Mouse (Mus musculus) megakaryocyte, embryonic 14.5 days (primary cell): ENCODE data around the gene Trdn.

Experiments
- FLI1 ChIP-seq: IDR thresholded peaks from 2 replicates; pipeline ENCODE4 v1.6.1; 2012; ENCODE audit warnings: low read length, inconsistent platforms, mixed read lengths
- GATA1 ChIP-seq: IDR thresholded peaks from 3 replicates; pipeline ENCODE4 v1.6.1; 2012; ENCODE audit warnings: mixed read lengths, low read length, inconsistent platforms, borderline replicate concordance

- TF ChIP-seq GATA1 (no peak), FLI1 (no peak)
These were observed 108.7 kb downstream of the Trdn start for GRCm38 (mm10) chr10:33189031-33189430.
